Mouse (Mus musculus): ENCODE measurements around the gene Zfp513.

Gene Zfp513

GRCm38 (mm10) chr5:31199893-31200292, 2.2 kb downstream of the Zfp513 start:
- peak; percentile 56 to 68 for DNase-seq

GRCm38 (mm10) chr5:31199321-31199892, 2.7 kb downstream of the Zfp513 start:
- no peak for DNase-seq

GRCm38 (mm10) chr5:31198616-31199320, 3.3 kb downstream of the Zfp513 start:
- no peak for DNase-seq

- DNase-seq = no peak
These were observed 3.9 kb downstream of the Zfp513 start for GRCm38 (mm10) chr5:31198170-31198569.

- no peak for DNase-seq
These were observed 5.0 kb downstream of the Zfp513 start for GRCm38 (mm10) chr5:31197072-31197471.

- DNase-seq = no peak
These were observed 5.9 kb downstream of the Zfp513 start for GRCm38 (mm10) chr5:31196207-31196606.

GRCm38 (mm10) chr5:31195671-31196070, 6.4 kb downstream of the Zfp513 start:
- DNase-seq = no peak

GRCm38 (mm10) chr5:31194486-31195485, 7.3 kb downstream of the Zfp513 start:
- DNase-seq = no peak

GRCm38 (mm10) chr5:31193631-31194281, 8.3 kb downstream of the Zfp513 start:
- DNase-seq = no peak

GRCm38 (mm10) chr5:31192939-31193630, 9.0 kb downstream of the Zfp513 start, which contains the start of the genes Snx17 and Eif2b4:
Gene Snx17, plus strand, starts transcription at chr5:31193227.
Gene Eif2b4, minus strand, starts transcription at chr5:31193430.
- peak; percentile 99 for DNase-seq

- DNase-seq = peak; percentile 81 to 89
These were observed 9.8 kb downstream of the Zfp513 start for GRCm38 (mm10) chr5:31192045-31192938.

- no peak for DNase-seq
These were observed 11.9 kb downstream of the Zfp513 start for GRCm38 (mm10) chr5:31190201-31190600.

- DNase-seq = no peak
These were observed 13.8 kb downstream of the Zfp513 start for GRCm38 (mm10) chr5:31188223-31188840.

- DNase-seq = no peak
These were observed 18.4 kb downstream of the Zfp513 start for GRCm38 (mm10) chr5:31183678-31184077.

- DNase-seq = no peak
These were observed 20.8 kb downstream of the Zfp513 start for GRCm38 (mm10) chr5:31181183-31181770.

- DNase-seq = peak; percentile 95 to 97
These were observed 22.1 kb downstream of the Zfp513 start, which contains the start of the genes Gm29609 and Gtf3c2 for GRCm38 (mm10) chr5:31179766-31180630. Gene Gm29609, minus strand, starts transcription at chr5:31179911. Gene Gtf3c2, minus strand, starts transcription at chr5:31180144.

GRCm38 (mm10) chr5:31179301-31179765, 22.8 kb downstream of the Zfp513 start:
- peak; percentile 40 to 62 for DNase-seq

- DNase-seq = no peak
These were observed 33.5 kb downstream of the Zfp513 start for GRCm38 (mm10) chr5:31168630-31169029.

- DNase-seq = no peak
These were observed 37.2 kb downstream of the Zfp513 start for GRCm38 (mm10) chr5:31164878-31165277.

Data from kidney, postnatal 4 days (tissue).